Mouse (Mus musculus): ENCODE data around the gene Casz1. TPM values are rescaled to one million over a fixed set of nuclear protein-coding genes. Genes with fewer than 3 reads are reported as not detected.

Gene Casz1
- polyA plus RNA-seq, 1 experiment = 120 TPM

DNA sequence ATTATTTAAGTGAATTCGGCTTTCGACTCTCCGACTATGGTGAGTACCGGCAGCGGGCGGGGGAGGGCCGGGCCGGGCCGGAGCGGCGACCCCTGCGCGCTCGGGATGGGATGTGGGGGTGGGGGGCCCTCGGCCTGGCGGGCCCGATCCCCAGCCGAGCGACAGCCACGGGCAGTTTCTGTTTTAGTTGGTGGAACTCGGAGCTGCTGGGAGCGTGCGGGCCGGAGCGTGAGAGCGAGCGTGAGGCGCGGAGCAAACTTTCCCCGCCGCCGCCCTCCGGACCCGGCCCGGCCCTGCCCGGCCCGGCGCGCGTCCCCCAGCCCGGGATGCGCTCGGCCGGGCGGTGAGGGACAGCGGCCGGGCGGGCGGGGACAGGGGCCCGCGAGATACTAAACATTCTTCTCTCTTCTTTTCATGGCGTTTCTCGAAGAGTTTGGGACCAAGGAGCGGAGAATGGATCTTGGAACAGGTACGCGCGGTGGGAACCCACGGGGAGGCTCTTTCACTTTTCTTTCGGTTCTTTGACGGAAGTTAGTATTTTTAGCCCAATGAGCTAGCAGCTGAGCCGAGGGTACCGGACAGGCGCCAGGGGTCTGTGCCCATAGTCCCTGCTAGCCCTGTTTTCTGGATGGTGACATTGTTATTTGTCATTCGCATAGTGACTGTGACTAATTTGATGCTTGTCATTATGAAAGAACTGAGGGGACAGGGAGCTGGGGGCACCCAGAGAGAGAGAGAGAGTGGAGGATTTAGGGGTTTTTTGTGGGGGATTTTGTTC is 97.2 kb downstream of the Casz1 start:
- TF ChIP-seq CTCF (IDR thresholded peaks at IDR 0.05; ENCODE audit: extremely low read depth, insufficient read length, insufficient replicate concordance, low read depth, low read length) (no peak; the same call in 1 of the 2 replicates), POLR2A (IDR thresholded peaks at IDR 0.05; ENCODE audit: low read depth, low read length) (no peak)
- H3K36me3 ChIP-seq (ENCODE audit: control insufficient read depth, insufficient read depth, low read length) = peaks cover 4% of the 10 kb centered on the region
- peak overlapping the region; percentile 72 for H3K27ac ChIP-seq (ENCODE audit: insufficient read depth, low read depth, low read length)
- WGBS = 1% methylated on average over 64 of the region's 64 CpGs
- H3K4me3 ChIP-seq (ENCODE audit: low read depth, low read length) = peak overlapping the region; percentile 91
- no peaks in the 10 kb centered on the region for H3K27me3 ChIP-seq (ENCODE audit: control insufficient read depth, insufficient read depth, low read length)
- H3K4me1 ChIP-seq (ENCODE audit: control insufficient read depth, insufficient read depth, insufficient read length, low read length) = peaks cover 50% of the 10 kb centered on the region

DNA sequence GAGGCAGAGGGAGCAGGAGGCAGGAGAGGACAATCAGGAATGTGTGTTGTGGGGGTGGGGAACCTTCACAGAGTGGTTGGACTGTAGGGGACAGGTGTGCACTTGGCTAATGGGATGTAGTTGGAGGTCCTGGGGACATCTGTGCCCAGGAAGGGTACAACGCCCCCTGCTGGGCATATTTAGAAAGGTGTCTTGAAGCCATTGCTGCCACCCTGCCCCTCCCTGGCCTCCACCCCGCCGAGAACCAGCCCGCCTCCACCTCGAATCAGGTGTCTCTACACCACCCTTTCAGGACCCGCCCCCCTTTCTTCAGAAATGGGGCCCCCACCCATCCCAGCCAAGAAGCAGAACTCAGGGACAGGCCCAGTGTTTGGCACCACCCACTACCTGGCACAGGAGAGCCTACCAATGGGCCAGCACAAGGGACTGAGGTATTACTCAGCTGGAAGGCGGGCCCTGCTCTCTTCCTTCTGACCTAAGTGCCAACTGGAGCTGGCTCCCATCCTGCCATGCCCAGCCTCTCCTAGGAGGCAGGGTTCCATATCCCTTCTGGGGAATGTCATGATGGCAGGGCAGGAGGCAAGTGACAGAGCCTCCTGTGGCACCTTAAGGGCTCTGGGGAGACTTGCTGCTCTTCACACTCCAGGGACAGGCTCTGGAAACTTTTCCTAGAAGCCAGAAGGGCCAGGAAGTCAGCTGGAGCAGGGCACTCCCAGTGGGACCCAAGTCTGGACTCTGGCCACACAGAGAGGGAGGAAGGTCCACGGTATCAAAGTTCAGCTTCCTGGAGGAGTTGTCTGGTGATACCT is 98.9 kb downstream of the Casz1 start:
- Histone ChIP-seq H3K27me3 (ENCODE audit: control insufficient read depth, insufficient read depth, low read length) (no peaks in the 10 kb centered on the region), H3K4me3 (ENCODE audit: low read depth, low read length) (peak overlapping the region; percentile 40), H3K4me1 (ENCODE audit: control insufficient read depth, insufficient read depth, insufficient read length, low read length) (peaks cover 55% of the 10 kb centered on the region), H3K36me3 (ENCODE audit: control insufficient read depth, insufficient read depth, low read length) (peaks cover 7% of the 10 kb centered on the region), H3K27ac (ENCODE audit: insufficient read depth, low read depth, low read length) (peak overlapping the region; percentile 98)
- TF ChIP-seq POLR2A (IDR thresholded peaks at IDR 0.05; ENCODE audit: low read depth, low read length) (peak; percentile 44; the same call in 1 of the 2 replicates), CTCF (IDR thresholded peaks at IDR 0.05; ENCODE audit: extremely low read depth, insufficient read length, insufficient replicate concordance, low read depth, low read length) (peak; percentile 82; the same call in 1 of the 2 replicates)
- WGBS = 12% methylated on average over 8 of the region's 8 CpGs

DNA sequence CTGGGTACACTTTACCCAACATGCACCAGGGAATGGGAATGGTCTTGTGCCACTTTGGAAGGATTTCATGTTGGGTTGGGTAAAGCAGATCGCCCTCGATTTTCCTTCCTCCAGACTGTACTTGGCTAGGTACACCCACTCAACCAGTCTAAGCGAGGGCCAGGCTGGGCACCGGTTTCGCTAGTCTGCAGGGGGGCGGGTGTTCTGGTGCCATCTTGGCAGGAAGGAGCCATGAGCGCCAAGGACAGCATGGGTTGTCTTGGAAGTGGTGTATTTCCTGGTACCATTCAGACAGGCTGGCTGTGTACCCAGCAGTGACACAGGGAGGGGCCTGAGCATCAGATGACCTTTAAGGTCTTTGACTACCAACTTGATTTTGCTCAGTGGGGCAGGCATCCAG is 101.1 kb downstream of the Casz1 start:
- Histone ChIP-seq H3K27ac (ENCODE audit: insufficient read depth, low read depth, low read length) (peak overlapping the region; percentile 98), H3K4me3 (ENCODE audit: low read depth, low read length) (no peak overlapping the region), H3K36me3 (ENCODE audit: control insufficient read depth, insufficient read depth, low read length) (peaks cover 19% of the 10 kb centered on the region), H3K4me1 (ENCODE audit: control insufficient read depth, insufficient read depth, insufficient read length, low read length) (peaks cover 38% of the 10 kb centered on the region), H3K27me3 (ENCODE audit: control insufficient read depth, insufficient read depth, low read length) (no peaks in the 10 kb centered on the region)
- TF ChIP-seq POLR2A (IDR thresholded peaks at IDR 0.05; ENCODE audit: low read depth, low read length) (no peak), CTCF (IDR thresholded peaks at IDR 0.05; ENCODE audit: extremely low read depth, insufficient read length, insufficient replicate concordance, low read depth, low read length) (no peak)
- WGBS = 38% methylated on average over 7 of the region's 7 CpGs

DNA sequence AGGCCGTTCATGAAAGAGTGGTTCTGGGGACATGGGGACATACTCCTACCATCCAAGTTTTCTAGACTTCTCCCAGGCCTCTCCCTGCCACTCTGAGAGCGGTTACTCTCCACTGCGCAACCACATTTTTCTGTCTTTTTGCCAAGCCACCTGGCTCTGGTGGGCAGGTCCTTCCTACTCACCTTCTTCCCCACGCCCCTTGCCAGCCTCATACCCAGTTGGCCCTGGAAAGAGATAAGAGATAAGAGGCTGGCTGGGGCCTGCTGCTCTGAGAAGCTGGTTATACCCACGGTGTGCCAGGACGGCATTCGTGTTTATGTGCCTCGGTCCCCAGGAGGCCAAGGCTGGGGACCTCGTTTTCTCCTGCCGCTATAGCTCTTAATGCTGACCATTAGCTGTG is 102.6 kb downstream of the Casz1 start:
- H3K36me3 ChIP-seq (ENCODE audit: control insufficient read depth, insufficient read depth, low read length) = peaks cover 22% of the 10 kb centered on the region
- H3K4me1 ChIP-seq (ENCODE audit: control insufficient read depth, insufficient read depth, insufficient read length, low read length) = peaks cover 38% of the 10 kb centered on the region
- WGBS = 26% methylated on average over 10 of the region's 10 CpGs
- no peak for TF ChIP-seq CTCF (IDR thresholded peaks at IDR 0.05; ENCODE audit: extremely low read depth, insufficient read length, insufficient replicate concordance, low read depth, low read length)
- no peak for TF ChIP-seq POLR2A (IDR thresholded peaks at IDR 0.05; ENCODE audit: low read depth, low read length)
- no peak overlapping the region for H3K27ac ChIP-seq (ENCODE audit: insufficient read depth, low read depth, low read length)
- no peak overlapping the region for H3K4me3 ChIP-seq (ENCODE audit: low read depth, low read length)
- no peaks in the 10 kb centered on the region for H3K27me3 ChIP-seq (ENCODE audit: control insufficient read depth, insufficient read depth, low read length)

DNA sequence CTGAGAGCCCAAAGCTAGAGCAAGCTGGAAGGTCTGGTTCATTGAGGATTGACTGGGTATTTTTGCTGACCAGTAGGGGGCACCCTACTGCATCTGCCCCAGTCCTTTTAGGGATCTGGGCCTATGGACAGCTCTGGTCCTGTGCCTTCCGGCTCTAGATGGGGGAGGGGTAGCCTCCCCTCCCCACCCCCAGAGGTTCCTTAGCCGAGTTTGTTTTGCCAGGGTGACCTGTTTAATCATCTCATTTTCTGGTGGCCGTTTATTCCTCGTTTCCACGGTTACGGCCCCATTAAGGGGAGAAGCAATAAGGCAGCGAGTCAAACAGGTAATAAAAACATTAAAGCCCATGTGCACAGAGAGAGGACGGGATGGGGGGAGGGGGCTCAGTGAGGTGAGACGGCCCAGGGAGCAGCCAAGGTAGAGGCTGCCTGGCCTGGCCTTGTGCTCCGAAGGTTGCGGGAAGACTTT is 104.0 kb downstream of the Casz1 start:
- H3K36me3 ChIP-seq (ENCODE audit: control insufficient read depth, insufficient read depth, low read length) = peaks cover 24% of the 10 kb centered on the region
- TF ChIP-seq CTCF (IDR thresholded peaks at IDR 0.05; ENCODE audit: extremely low read depth, insufficient read length, insufficient replicate concordance, low read depth, low read length) = peak; percentile 76; the same call in 1 of the 2 replicates
- no peak for TF ChIP-seq POLR2A (IDR thresholded peaks at IDR 0.05; ENCODE audit: low read depth, low read length)
- no peak overlapping the region for H3K4me3 ChIP-seq (ENCODE audit: low read depth, low read length)
- H3K27me3 ChIP-seq (ENCODE audit: control insufficient read depth, insufficient read depth, low read length) = no peaks in the 10 kb centered on the region
- peaks cover 35% of the 10 kb centered on the region for H3K4me1 ChIP-seq (ENCODE audit: control insufficient read depth, insufficient read depth, insufficient read length, low read length)
- 46% methylated on average over 11 of the region's 11 CpGs for WGBS
- H3K27ac ChIP-seq (ENCODE audit: insufficient read depth, low read depth, low read length) = no peak overlapping the region

DNA sequence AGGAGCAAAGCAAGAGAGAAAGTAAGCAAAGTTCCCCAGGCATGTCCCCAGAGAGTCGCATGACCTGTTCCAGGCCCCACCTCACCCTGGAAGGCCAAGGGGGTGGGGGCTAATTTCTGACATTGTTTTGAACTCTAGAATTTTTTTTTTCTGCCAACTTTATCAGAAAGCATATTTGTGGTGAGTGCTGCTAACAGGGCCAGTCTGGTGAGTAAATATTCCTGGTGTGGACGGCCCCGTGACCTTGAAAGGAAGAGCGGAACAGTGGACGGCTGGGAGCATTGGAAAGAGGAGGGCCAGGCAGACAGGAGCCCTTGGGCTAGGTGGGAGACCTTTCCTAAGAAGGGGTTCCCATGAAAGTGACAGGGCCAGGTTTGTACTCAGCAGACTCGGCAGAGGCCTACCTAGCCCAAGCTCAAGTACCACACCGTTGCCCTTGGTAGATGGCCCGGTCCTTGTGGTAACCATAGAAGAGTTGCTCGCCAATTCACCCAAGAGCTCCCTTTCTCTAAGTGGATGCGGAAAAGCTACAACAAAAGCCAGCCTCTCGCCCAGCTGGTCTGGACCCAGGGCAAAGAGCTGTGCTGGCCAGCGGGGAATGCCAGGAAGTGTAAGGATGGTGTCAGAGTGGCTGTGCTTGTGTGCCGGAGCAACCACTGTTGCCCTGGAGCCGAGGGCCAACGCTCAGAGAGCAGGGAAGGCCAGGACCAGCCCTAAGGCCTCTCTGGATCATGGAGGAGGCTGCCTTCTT is 104.7 kb downstream of the Casz1 start:
- no peak overlapping the region for H3K4me3 ChIP-seq (ENCODE audit: low read depth, low read length)
- peaks cover 32% of the 10 kb centered on the region for H3K4me1 ChIP-seq (ENCODE audit: control insufficient read depth, insufficient read depth, insufficient read length, low read length)

More for the DNA sequence above, 104.7 kb downstream of the Casz1 start:
- WGBS = 90% methylated on average over 15 of the region's 15 CpGs
- H3K36me3 ChIP-seq (ENCODE audit: control insufficient read depth, insufficient read depth, low read length) = peaks cover 27% of the 10 kb centered on the region
- H3K27ac ChIP-seq (ENCODE audit: insufficient read depth, low read depth, low read length) = no peak overlapping the region
- no peaks in the 10 kb centered on the region for H3K27me3 ChIP-seq (ENCODE audit: control insufficient read depth, insufficient read depth, low read length)
- TF ChIP-seq CTCF (IDR thresholded peaks at IDR 0.05; ENCODE audit: extremely low read depth, insufficient read length, insufficient replicate concordance, low read depth, low read length) (no peak), POLR2A (IDR thresholded peaks at IDR 0.05; ENCODE audit: low read depth, low read length) (no peak)

Data from small intestine, adult 2 months (tissue).